Mouse (Mus musculus) cerebellum, postnatal 4 days (tissue): ENCODE results near the gene Glyctk.

Experiments
- DNase-seq, 2 experiments: peaks; one replicate each; pipeline ENCODE4 v3.0.0; 2022; ENCODE audit warnings: low spot score in 2 of 2, mixed read lengths in 1 of 2

The Glyctk gene

GRCm38 (mm10) chr9:106158037-106158491 lies at the start of gene Glyctk:
TSS of gene Glyctk (minus strand) at chr9:106158138.
- no peak for DNase-seq

- DNase-seq, result no peak
These were observed 48.6 kb upstream of the Glyctk start for GRCm38 (mm10) chr9:106206515-106206914.

- no peak for DNase-seq
These were observed 47.9 kb upstream of the Glyctk start for GRCm38 (mm10) chr9:106205713-106206290.

DNA sequence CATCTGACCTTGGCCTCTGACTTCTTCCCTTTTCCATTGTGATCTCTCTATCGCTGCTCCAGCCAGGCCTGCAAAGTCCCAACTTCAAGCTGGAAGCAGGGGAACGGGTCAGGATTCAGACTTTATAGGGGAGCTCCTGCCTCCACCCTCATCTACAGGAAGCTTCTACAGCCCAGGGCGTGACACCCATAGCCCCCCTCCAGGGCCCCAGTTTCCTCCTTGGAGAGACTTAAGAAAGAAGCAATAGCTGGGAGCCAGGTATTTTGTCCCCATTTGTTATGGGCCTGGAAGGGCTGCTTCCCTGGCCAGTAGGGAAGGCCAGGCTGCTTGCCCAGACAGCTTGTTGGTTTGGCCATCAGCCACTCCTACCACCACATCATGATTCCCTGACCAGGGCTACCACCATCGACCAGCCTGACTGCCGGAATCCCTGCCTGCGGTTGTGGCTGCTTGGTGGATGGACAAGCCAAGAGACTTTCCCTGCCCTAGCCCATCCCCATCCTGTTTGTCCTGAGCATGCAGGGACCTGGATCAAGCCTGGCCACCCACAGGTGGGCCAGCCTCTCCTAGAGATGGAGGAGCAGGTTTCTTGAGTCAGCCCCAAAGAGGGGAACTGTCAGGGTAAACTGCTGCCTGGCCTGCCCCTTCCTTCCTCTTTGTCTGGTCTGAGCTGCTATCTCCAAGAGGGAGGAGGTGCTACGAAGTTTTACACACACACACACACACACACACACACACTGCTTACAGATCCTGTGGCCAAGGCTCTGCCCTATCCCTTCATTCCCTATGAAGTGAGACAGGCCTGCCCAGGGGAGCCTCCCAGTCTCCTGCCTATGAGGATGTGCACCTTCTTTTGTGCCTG lies 46.3 kb upstream of the Glyctk start:
- DNase-seq, result peak in 1 of 2 experiments; percentile 44

DNA sequence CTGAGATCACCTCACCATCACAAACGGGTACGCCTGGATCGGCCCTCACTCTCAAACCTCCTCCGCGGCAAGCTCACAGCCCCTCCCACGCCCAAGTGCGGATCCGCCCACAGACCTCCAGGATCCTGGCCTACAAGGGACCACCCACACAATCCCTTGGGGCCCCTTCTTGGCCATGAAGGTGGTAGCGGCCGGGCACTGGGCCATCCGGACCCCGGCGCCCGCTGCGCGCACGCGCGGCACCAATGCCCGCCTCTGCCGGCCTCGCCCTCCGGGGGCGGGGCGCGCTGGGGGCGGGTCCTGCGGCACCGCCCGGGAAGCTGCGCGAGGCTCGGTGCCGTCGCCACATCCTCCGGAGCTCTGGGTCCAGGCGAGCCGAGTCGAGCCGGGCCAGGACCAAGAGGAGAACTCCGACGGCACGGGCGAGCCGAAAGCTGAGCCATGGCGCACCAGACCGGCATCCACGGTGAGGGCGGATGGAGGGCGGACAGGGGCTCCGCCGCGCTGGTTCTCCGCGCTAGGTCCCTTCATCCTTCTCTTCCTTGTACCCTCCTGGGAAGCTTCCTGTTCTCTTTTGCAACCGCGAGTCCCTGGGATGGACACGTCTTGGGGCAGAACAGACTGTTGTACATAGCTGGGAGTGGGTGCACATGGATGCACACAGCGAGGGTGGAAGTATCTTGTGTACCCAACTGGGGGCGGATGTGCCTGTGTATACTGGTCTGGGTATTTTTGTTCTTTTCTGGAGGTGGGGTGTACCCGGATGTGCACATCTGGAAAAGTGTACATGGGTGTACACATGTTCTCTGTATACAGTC lies 45.1 kb upstream of the Glyctk start, which contains the start of gene Twf2:
TSS of gene Twf2 (plus strand) at position 290 of the 818 bp plus-strand sequence.
- DNase-seq, result peak; percentile 80 to 94

- DNase-seq, result no peak
These were observed 44.0 kb upstream of the Glyctk start for GRCm38 (mm10) chr9:106201895-106202294.

- no peak for DNase-seq
These were observed 41.8 kb upstream of the Glyctk start, which contains the start of gene Ppm1m for GRCm38 (mm10) chr9:106199535-106200272. TSS of gene Ppm1m (minus strand) at chr9:106199746.

- peak in 1 of 2 experiments; percentile 37 for DNase-seq
These were observed 41.1 kb upstream of the Glyctk start for GRCm38 (mm10) chr9:106198962-106199458.

- DNase-seq, result no peak
These were observed 39.8 kb upstream of the Glyctk start for GRCm38 (mm10) chr9:106197732-106198131.

- no peak for DNase-seq
These were observed 39.3 kb upstream of the Glyctk start for GRCm38 (mm10) chr9:106197081-106197713.

DNA sequence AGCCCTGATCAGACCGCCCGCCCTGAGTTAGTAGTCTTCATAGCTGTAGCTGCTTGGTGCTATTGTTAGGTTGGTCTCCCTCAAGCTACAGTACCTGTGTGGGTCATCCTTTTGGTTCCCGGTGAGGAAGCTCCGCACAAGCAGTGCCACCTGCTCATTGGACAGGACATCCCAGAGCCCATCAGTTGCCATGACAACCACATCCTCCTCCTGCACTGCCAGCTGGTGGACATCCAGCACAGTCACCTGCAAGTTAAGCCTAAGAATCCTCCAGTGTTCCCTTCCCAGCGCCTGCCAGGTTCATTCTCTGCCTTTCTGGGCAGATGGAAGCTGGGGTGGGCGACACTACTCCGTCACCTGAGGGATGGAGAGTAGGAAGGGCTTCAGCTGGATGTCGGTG lies 37.8 kb upstream of the Glyctk start:
- DNase-seq, result peak in 1 of 2 experiments; percentile 24

DNA sequence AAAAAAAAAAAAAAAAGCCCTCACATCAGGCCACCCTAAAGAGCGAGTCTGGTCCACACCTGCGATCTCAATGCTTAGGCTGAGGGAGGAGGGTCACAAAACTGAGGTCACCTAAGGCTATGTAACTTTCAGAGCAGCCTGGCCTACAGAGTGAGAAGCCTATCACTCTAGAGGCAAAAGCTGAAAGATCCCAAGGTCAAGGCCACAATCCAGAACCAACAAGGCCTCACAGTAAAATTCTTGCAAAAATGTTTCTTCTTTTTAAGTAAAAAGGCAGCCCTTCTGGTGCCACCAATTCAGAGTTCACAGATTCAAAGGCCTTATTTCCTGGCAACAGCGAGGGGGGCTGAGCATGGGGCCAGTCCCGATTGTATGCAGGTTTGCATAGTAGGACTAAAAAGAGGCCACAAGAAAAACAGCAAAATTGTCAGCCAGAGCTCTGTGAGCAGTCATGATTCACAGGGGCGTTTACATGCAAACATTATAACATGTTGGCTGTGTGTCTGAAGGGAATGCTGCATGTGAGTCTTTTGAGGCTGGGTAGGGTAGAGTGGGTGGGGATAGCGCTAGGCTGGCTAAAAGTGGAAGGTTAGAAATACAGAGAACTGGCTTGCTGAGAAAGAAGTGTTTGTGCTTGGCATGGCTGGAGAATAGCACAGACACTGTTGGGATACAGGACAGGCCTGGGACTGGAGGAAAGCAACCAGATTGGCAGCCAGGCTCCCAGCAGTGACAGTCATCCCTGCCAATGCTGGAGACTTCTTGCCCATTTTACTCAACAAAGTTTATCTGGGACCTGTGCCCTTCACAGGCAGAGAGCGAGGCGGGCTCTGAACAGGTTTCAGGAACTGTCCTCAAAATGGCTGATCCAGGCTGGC lies 36.2 kb upstream of the Glyctk start:
- no peak for DNase-seq

GRCm38 (mm10) chr9:106192998-106193397 lies 35.1 kb upstream of the Glyctk start:
- no peak for DNase-seq

DNA sequence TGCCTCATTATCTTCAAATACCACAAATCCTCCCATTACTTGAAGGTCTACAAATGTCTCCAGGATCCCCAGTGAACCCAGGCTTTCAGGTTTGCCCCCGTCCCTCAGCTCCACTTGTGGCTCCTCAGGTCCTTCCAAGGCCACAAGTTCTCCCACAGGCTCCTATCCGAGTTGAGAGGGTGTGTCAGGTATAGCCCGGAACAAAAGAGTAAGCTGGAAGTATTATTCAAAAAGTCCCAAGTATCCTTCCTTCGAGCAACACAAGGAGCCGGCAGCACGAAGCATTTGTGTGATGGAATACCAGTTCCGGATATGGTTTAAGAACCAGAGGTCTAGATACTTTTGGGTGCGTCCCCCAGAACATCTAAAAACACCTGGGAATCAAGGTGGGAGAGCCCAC lies 34.1 kb upstream of the Glyctk start:
- DNase-seq, result no peak

DNA sequence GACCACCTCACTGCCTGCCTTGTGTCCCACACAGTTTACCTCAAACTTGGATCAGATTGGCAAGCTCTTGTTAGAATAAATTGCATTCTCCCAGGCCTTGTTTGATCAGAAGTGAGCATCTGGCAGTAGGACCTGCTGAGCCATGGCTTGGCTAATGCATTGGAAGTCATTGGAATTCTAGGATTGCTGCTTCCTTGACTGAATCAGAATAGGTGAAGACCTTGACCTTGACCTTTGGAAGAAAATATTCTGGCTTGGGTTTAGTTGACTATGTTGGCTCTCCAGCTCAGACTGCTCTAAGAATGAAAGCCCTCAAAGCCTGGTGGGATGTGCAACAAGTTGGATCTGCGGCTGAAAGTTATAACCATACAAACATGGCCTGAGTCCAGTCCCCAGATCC lies 33.4 kb upstream of the Glyctk start:
- DNase-seq, result no peak

DNA sequence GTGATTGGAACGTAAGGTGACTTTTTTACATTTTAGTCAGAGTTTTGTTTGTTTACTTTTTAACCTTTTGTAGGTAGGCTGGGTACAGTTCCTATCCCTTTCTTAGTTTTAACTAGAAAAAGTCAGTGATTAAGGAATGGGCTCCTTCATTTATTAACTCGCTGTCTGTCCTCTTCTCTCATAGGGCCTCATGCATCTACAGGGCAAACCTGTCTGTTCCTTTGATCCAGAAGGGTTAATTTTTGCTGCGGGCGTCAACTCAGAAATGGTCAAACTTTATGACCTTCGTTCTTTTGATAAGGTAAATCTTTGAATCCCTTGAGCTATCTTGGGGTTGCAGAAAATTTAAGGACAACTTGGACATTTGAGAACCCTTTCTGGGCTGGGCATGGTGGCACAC lies 26.1 kb upstream of the Glyctk start:
- no peak for DNase-seq

DNA sequence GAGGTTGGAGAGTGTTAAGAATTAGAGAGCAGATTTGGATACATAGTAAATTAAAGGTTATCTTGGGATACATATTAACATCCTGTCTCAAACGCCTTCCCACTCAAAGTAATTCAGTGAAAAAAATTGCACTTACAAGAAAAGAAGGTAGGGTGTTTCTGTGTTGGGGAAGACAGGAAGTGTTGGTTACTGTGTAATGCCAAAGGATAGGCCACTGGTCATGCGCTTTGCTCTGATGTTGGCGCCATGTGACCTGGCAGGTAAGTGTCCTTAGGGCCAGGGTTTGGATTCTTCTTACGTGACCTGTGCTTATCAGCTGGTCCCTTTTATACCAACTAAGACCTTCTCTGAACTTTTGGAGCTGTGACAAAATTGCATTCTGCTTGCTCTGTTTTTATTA lies 24.2 kb upstream of the Glyctk start:
- no peak for DNase-seq

GRCm38 (mm10) chr9:106179964-106180363 lies 22.0 kb upstream of the Glyctk start:
- DNase-seq, result no peak

GRCm38 (mm10) chr9:106179454-106179853 lies 21.5 kb upstream of the Glyctk start:
- DNase-seq, result no peak

GRCm38 (mm10) chr9:106177799-106178198 lies 19.9 kb upstream of the Glyctk start:
- no peak for DNase-seq
